Mouse (Mus musculus) mammary gland, adult 2 months (tissue): ENCODE measurements around the gene Olfr1511. TPM values are rescaled to one million over a fixed set of nuclear protein-coding genes. Genes with fewer than 3 reads are reported as not detected.

Experiments used
- polyA plus RNA-seq: library from polyadenylated mRNA; depleted of rRNA; stranded (reverse); fragments of >200 nt; gene quantifications from 2 replicates; pipeline ENCODE4 v1.2.3, GENCODE M21; 2012; ENCODE audit warnings: low replicate concordance; rRNA removed

Olfr1511 gene
- polyA plus RNA-seq, result not detected in 2 replicates

DNA sequence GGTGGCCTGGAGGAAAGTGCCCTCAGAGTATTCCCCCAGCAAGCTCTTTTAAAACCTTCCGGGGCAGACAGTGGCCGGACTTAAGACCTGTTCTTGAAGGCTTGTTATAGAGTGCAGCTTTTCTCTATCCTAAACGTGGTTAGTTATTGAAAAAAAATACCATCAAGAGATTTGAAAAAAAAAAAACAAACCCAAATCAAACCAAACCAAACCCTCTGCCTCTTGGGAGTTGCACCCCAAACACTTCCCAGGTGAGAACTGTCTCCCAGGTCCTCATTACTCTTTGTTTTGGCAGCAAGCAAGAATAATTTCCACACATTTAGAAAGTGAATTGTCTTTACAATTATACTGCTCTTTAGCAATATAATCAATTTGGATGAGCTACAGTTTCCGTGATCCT is at the start of gene Olfr1511:
Olfr1511 (minus strand) TSS at position 101 of the 400 bp plus-strand sequence.

DNA sequence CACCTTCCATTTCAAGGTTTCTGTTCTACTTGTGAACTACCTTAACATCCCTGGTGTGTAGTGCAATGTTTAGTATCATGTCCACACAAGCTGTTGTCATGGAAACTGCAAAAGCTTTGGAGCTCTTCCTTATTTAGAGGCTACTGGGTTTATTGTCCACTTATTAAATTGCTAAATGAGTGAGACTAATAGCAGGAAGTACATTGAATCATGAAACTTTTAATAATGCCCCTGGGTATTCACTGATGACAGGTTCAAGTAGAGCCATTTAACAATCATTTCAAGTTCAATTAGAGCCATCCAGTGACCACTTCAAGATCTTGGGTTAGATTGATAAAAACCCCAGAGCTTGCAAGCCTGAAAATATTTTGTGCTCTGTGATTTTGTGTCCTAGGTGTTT is 45.5 kb upstream of the Olfr1511 start, which contains the start of gene Olfr1509:
Olfr1509 (plus strand) TSS at position 301 of the 400 bp plus-strand sequence.

DNA sequence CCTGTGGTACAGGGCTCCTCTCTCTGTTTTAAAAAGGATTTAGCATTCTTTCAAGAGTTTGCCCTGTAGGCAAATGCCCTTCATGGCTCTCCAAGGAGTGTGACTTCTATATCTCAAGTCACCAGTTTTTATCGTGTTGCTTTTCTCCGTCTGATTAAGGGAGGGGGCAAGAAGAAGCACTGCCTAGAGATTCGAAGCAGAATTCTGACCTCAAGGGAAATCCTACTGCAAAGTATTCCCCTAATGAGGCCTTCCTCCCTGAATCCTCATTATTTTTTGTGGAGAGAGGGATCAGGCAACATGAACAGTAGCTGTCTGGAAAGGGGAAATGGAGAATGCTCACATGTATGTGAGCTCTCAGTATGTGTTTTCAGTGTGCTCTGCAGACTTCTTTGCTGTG is 17.1 kb upstream of the Olfr1511 start, which contains the start of gene Olfr1510:
Olfr1510 (minus strand) TSS at position 101 of the 400 bp plus-strand sequence.

DNA sequence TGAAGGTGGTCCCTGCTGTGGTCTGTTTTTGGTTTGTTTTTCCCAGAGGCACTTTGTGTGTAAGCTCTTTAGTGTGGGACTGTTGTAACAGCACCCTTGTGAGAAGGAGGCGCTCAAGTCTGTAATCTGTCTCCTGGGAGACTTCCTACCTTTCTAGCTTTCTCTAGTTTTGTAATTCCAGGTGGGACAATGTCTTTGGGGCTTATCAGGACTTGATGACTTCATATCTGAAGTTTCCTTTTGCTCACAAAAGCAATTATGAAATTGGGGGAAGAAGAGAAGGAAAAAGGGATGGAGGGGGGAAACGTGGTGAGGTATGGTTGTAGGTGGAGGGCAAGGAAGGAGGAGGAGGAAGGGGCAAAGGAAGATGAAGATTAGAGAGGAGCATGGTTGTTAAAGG is 18.1 kb downstream of the Olfr1511 start, which contains the start of gene Olfr1512:
Olfr1512 (minus strand) TSS at position 101 of the 400 bp plus-strand sequence.

GRCm38 (mm10) chr14:52356308-52356707 is 40.9 kb downstream of the Olfr1511 start, which contains the start of gene Olfr1513:
TSS of gene Olfr1513 (minus strand) at chr14:52356408.

Other genes starting within 250 kb of the Olfr1511 start
- gene Supt16, start 200.0 kb downstream of the Olfr1511 start, polyA plus RNA-seq, result 4.9 and 9.8 TPM in 2 replicates
- 31.7 and 45.7 TPM in 2 replicates for gene Chd8, start 139.6 kb downstream of the Olfr1511 start, polyA plus RNA-seq
- gene Tox4, start 118.2 kb downstream of the Olfr1511 start, polyA plus RNA-seq, result 25.6 and 62.8 TPM in 2 replicates
- 6.8 and 19.0 TPM in 2 replicates for gene Rab2b, start 117.8 kb downstream of the Olfr1511 start, polyA plus RNA-seq
- gene Mettl3, start 92.3 kb downstream of the Olfr1511 start, polyA plus RNA-seq, result 25.3 and 28.7 TPM in 2 replicates
- gene Sall2, start 68.6 kb downstream of the Olfr1511 start, polyA plus RNA-seq, result 5.8 and 6.0 TPM in 2 replicates
- not detected in 2 replicates for gene Olfr1513, start 41.0 kb downstream of the Olfr1511 start, polyA plus RNA-seq
- gene Olfr1512, start 18.2 kb downstream of the Olfr1511 start, polyA plus RNA-seq, result not detected in 2 replicates
- gene Olfr1510, start 17.0 kb upstream of the Olfr1511 start, polyA plus RNA-seq, result not detected in 2 replicates
- gene Olfr1509, start 45.6 kb upstream of the Olfr1511 start, polyA plus RNA-seq, result not detected in 2 replicates
- gene Olfr1508, start 70.1 kb upstream of the Olfr1511 start, polyA plus RNA-seq, result not detected in 2 replicates
- gene Olfr1507, start 98.4 kb upstream of the Olfr1511 start, polyA plus RNA-seq, result not detected in 2 replicates